Mouse (Mus musculus) heart, embryonic 16.5 days (tissue): ENCODE data around the gene Mtap. TPM values are rescaled to one million over a fixed set of nuclear protein-coding genes. Genes with fewer than 3 reads are reported as not detected.

Source experiments
- ATAC-seq: fragments of 200-750 bp; cut with Nextera tagmentation; replicated peaks from 2 replicates; pipeline ENCODE4 v1.8.0; 2017; ENCODE audit warnings: moderate number of reproducible peaks; ENCODE audit not compliant: insufficient read depth, low FRiP score; ENCODE audit errors: extremely low read depth
- H3K27ac ChIP-seq: fragments of 300-500 bp; sonication (generic); 2 replicates; pipeline ENCODE4 v1.5.1; 2014; ENCODE audit warnings: mild to moderate bottlenecking, low read length, control low read depth, moderate library complexity
- H3K27me3 ChIP-seq: fragments of 300-500 bp; sonication (generic); 2 replicates; pipeline ENCODE4 v1.6.1; 2014; ENCODE audit warnings: low read length, mixed read lengths; ENCODE audit not compliant: control insufficient read depth, insufficient read depth
- H3K36me3 ChIP-seq: fragments of 300-500 bp; sonication (generic); 2 replicates; pipeline ENCODE4 v1.6.1; 2014; ENCODE audit not compliant: control insufficient read depth, insufficient read depth
- H3K4me1 ChIP-seq: fragments of 300-500 bp; sonication (generic); 2 replicates; pipeline ENCODE4 v1.6.1; 2014; ENCODE audit warnings: low read length, mixed read lengths; ENCODE audit not compliant: control insufficient read depth, insufficient read depth
- H3K4me2 ChIP-seq: fragments of 300-500 bp; sonication (generic); 2 replicates; pipeline ENCODE4 v1.6.1; 2014; ENCODE audit warnings: low read depth, mild to moderate bottlenecking, control low read depth, low read length
- H3K4me3 ChIP-seq: fragments of 300-500 bp; sonication (generic); 2 replicates; pipeline ENCODE4 v1.5.1; 2014; ENCODE audit warnings: mild to moderate bottlenecking, control low read depth, low read length
- H3K9ac ChIP-seq: fragments of 300-500 bp; sonication (generic); 2 replicates; pipeline ENCODE4 v1.6.1; 2014; ENCODE audit warnings: low read length, control low read depth
- H3K9me3 ChIP-seq: fragments of 300-500 bp; sonication (generic); replicated peaks from 2 replicates; pipeline ENCODE4 v1.6.1; 2016; ENCODE audit warnings: low read length; ENCODE audit not compliant: control insufficient read depth
- WGBS: fragments of 180-500 bp; shearing (Covaris S2); extraction: QIAGEN DNeasy Blood & Tissue Kit; methylation state at CpG from one replicate; pipeline ENCODE4 v1.1.7; 2014; 5-methylcytosine and 5-hydroxymethylcytosine counted together
- polyA plus RNA-seq: library from polyadenylated mRNA; unstranded; fragments of >200 nt; fragmentation: Nextera tagmentation; extraction: Ambion mirVana; gene quantifications from 2 replicates; pipeline ENCODE4 v1.2.1, GENCODE M21; 2015

The Mtap gene
- polyA plus RNA-seq, 1 experiment from 2014 or later: 61.8 TPM

DNA sequence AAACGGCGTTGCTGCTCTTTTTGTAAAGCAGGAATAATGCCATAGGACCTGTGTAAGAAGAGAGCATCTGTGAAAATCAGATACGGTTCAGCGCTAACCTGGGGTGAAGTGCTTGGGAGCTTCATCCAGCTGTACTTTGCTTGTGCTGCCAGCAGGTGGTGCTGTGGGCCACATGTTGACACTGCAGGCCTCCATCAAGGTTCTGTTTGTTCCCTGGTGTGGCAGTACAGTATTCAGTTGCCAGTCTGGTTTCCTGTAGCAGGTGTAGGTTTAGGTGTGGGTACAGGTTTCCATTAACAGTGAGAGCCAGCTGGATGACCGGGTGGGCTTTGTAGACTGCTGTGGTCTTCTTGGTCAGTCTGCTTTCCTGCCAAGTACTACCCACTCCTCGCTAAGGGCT lies 8.5 kb downstream of the Mtap start:
- Histone ChIP-seq H3K9me3 (no peaks in the 10 kb centered on the region), H3K4me3 (no peak overlapping the region), H3K27me3 (no peaks in the 10 kb centered on the region), H3K4me1 (peaks cover 16% of the 10 kb centered on the region), H3K27ac (no peak overlapping the region), H3K9ac (no peak overlapping the region), H3K4me2 (no peak overlapping the region), H3K36me3 (peaks cover 13% of the 10 kb centered on the region)
- no peak; the same call in 1 of the 2 replicates for ATAC-seq
- WGBS: 44% methylated on average over 6 of the region's 6 CpGs

DNA sequence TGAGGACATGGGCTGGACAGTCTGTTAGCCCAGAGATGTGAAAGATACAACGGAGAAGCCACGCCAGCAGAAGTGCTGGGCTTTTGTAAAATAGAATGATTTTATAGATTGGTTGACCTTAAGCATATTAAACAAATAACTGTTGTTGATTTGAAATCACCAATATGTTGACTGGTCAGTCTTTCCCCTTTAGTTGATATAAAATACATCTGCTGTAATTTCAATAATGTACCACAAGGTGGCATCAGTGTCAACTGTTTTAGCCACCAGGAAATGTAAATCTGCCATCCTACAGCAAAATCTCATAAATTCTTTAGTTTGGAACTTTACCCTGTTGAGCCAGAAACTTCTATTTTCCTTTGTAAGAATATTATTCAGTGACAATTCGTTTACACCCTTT lies 9.4 kb downstream of the Mtap start:
- Histone ChIP-seq H3K4me3 (no peak overlapping the region), H3K4me1 (peaks cover 8% of the 10 kb centered on the region), H3K36me3 (peaks cover 14% of the 10 kb centered on the region), H3K27me3 (no peaks in the 10 kb centered on the region), H3K27ac (no peak overlapping the region), H3K4me2 (no peak overlapping the region), H3K9me3 (no peaks in the 10 kb centered on the region), H3K9ac (no peak overlapping the region)
- ATAC-seq: no peak
- WGBS: 41% methylated on average over 3 of the region's 3 CpGs

DNA sequence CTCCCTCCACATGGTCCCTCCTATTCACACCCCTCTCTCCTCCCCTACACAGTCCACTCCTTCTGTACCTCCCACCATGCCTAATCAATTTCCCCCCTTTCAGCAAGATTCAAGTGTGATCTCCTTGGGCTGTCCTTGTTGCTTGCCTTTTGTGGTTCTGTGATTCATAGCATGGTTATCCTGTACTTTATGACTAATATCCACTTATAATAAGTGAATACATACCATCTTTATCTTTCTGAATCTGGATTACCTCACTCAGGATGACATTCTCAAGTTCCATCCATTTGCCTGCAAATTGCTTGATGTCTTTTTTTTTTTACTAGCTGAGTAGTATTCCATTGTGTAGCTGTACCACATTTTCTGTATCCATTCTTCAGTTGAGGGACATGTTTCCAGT lies 12.3 kb downstream of the Mtap start:
- Histone ChIP-seq H3K4me2 (no peak overlapping the region), H3K9me3 (no peaks in the 10 kb centered on the region), H3K4me1 (no peaks in the 10 kb centered on the region), H3K27me3 (no peaks in the 10 kb centered on the region), H3K9ac (no peak overlapping the region), H3K27ac (no peak overlapping the region), H3K36me3 (peaks cover 18% of the 10 kb centered on the region), H3K4me3 (no peak overlapping the region)
- ATAC-seq: no peak

DNA sequence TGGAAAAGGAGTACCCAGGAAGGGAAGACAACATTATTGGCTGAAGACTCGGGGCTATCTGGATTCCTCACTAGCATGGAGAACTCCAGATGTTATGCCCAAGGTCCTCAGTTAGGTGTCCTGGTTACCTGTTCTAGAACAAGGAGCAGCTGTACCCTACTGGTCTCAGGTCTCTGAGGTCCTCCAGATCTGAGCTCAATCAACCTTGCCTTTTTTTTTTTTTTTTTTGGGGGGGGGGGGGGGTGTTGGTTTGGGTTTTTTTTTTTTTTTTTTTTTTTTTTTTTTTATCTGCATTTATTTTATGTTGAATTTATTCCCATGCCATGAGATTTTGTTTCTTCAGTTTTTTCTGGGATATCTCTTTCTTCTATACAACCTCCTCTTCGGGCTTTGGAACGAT lies 24.5 kb downstream of the Mtap start:
- Histone ChIP-seq H3K27ac (no peak overlapping the region), H3K9me3 (no peaks in the 10 kb centered on the region), H3K4me1 (no peaks in the 10 kb centered on the region), H3K9ac (no peak overlapping the region), H3K27me3 (no peaks in the 10 kb centered on the region), H3K36me3 (peaks cover 35% of the 10 kb centered on the region), H3K4me2 (no peak overlapping the region), H3K4me3 (no peak overlapping the region)
- 94% methylated on average over 3 of the region's 3 CpGs for WGBS
- ATAC-seq: no peak

DNA sequence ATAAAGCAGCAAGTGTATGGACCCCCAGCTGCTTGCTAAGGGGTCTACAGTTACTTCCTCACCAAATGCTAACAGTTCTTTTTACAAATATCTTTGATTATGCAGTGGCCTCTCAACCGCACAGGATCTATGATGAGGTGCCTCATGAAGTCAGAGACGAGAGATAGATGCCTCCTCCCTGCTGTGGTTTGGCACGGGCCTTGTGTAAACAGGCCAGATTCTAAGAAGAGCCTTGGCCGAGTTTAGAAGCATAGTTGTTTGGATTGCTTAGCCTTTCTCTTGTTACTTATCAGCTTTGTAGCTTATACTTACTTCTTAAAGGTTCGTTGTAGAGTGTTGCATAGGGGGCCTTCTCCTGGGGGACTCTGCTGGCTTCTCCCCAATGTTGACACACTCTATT lies 25.6 kb downstream of the Mtap start:
- no peak overlapping the region for H3K9ac ChIP-seq
- no peaks in the 10 kb centered on the region for H3K9me3 ChIP-seq
- no peak overlapping the region for H3K4me3 ChIP-seq
- H3K27ac ChIP-seq: no peak overlapping the region
- no peaks in the 10 kb centered on the region for H3K27me3 ChIP-seq
- ATAC-seq: no peak
- peaks cover 40% of the 10 kb centered on the region for H3K36me3 ChIP-seq
- 63% methylated on average over 5 of the region's 5 CpGs for WGBS
- H3K4me1 ChIP-seq: no peaks in the 10 kb centered on the region
- H3K4me2 ChIP-seq: no peak overlapping the region

DNA sequence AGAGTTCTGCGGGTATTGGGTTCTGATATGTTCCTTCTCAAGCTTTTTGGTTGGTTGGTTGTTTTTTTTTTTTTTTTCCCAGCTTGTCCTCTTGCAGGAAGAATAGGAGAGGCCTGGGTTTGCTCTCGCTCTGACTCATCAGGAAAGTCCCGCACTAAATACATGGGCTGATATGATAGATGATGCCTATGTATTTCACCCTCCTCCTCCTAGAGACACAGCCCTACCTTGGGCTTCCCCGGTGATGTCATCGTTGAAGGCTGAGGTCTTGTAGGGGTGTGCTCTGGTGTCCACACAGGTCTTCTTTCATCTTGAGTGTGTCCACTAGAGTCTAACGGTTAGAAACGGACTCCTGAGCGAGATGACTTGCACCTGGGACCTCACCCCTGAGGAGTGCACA lies 26.7 kb downstream of the Mtap start:
- peaks cover 44% of the 10 kb centered on the region for H3K36me3 ChIP-seq

DNA sequence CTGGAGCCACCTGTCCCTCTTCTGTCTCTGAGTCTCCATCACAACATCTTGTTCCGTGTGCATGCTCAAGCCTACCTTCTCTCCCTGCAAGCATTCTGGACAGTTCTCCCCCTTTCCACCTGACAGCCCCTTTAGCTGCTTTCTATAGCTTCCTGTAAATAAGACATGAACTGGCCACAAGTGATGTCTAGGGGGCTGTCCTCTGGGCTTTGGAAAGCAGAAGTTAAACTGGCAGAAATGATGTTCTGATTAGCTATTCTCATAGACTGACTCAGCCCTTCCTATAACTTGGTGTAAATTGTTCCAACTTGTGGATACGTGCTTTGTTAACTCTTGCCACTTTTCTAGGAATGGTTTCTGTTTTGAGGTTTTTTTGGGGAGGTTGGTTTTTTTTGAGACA lies 27.8 kb downstream of the Mtap start:
- no peak overlapping the region for H3K9ac ChIP-seq
- no peak overlapping the region for H3K27ac ChIP-seq
- 84% methylated on average over 2 of the region's 2 CpGs for WGBS
- peaks cover 49% of the 10 kb centered on the region for H3K36me3 ChIP-seq
- H3K9me3 ChIP-seq: no peaks in the 10 kb centered on the region
- H3K4me2 ChIP-seq: no peak overlapping the region
- no peaks in the 10 kb centered on the region for H3K4me1 ChIP-seq
- ATAC-seq: no peak
- H3K4me3 ChIP-seq: no peak overlapping the region
- no peaks in the 10 kb centered on the region for H3K27me3 ChIP-seq

More for the DNA sequence above, 26.7 kb downstream of the Mtap start:
- Histone ChIP-seq H3K4me3 (no peak overlapping the region), H3K27ac (no peak overlapping the region), H3K27me3 (no peaks in the 10 kb centered on the region), H3K4me2 (no peak overlapping the region), H3K9me3 (no peaks in the 10 kb centered on the region), H3K9ac (no peak overlapping the region), H3K4me1 (no peaks in the 10 kb centered on the region)
- ATAC-seq: no peak
- WGBS: 96% methylated on average over 8 of the region's 8 CpGs

DNA sequence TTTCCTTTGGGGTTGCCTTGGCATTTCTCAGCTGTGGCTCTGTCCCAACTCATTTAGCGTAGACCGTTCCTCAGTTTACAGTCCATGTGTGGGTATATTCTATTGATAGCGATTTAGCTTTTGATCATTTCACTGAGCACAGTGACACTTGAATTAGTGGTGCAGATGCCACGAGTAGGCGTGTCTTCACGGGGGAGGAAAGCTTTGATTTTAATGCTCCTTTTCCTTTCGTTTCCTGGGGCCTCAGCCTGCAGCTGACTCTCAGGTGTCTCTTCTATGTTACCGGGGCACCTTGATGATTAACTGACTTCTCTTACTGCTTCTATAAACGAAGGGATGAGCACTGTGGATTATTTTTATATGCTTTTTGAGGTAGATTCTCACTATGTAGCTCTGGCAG lies 32.0 kb downstream of the Mtap start:
- H3K27ac ChIP-seq: no peak overlapping the region
- no peak overlapping the region for H3K9ac ChIP-seq
- no peak overlapping the region for H3K4me3 ChIP-seq
- H3K4me1 ChIP-seq: no peaks in the 10 kb centered on the region
- WGBS: 93% methylated on average over 9 of the region's 9 CpGs
- H3K4me2 ChIP-seq: no peak overlapping the region
- H3K9me3 ChIP-seq: no peaks in the 10 kb centered on the region
- H3K27me3 ChIP-seq: no peaks in the 10 kb centered on the region
- peaks cover 57% of the 10 kb centered on the region for H3K36me3 ChIP-seq
- no peak for ATAC-seq

DNA sequence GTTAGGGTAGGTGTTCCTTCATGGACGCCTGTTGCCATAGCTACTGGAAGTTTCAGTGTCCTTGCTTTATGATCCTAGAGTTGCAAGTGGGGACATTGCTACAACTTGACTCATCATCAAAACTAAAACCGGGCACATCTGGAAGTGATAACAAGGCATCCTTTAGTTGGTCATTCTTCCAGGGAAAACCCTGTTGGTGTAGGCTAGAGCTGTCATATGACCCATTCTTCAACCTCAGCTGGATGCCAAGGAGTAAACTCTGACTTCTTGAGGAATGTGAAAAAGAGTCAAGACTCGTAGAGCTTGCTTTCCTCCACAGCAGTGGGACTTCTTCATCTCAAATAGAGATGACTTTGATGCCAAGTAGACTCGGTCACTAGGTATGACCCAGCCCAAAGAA lies 32.8 kb downstream of the Mtap start:
- no peak for ATAC-seq
- 83% methylated on average over 4 of the region's 4 CpGs for WGBS
- no peak overlapping the region for H3K4me3 ChIP-seq
- no peak overlapping the region for H3K9ac ChIP-seq
- H3K27me3 ChIP-seq: no peaks in the 10 kb centered on the region
- H3K27ac ChIP-seq: no peak overlapping the region
- no peak overlapping the region for H3K4me2 ChIP-seq
- H3K9me3 ChIP-seq: no peaks in the 10 kb centered on the region
- peaks cover 56% of the 10 kb centered on the region for H3K36me3 ChIP-seq
- no peaks in the 10 kb centered on the region for H3K4me1 ChIP-seq

DNA sequence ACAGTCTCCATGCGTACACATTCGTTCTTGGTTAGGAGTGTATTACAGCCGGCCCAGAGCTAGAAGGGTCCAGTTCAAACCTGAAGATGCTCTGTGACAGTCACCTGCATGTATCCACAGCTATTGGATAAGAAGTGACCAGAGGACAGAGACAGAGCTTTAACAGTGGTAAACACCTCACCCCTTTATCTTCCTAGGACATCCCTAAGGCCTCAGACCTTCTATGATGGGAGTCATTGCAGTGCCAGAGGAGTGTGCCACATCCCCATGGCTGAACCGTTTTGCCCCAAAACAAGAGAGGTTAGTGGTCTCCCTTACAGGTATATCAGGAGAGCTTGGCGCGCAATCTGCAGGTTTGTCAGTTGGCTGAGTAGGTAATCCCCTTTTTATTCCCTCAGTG lies 34.0 kb downstream of the Mtap start:
- H3K4me3 ChIP-seq: no peak overlapping the region
- H3K27me3 ChIP-seq: no peaks in the 10 kb centered on the region
- no peak overlapping the region for H3K27ac ChIP-seq
- WGBS: 91% methylated on average over 6 of the region's 6 CpGs
- no peak overlapping the region for H3K9ac ChIP-seq
- ATAC-seq: no peak
- H3K9me3 ChIP-seq: no peaks in the 10 kb centered on the region
- peaks cover 59% of the 10 kb centered on the region for H3K36me3 ChIP-seq
- no peak overlapping the region for H3K4me2 ChIP-seq
- H3K4me1 ChIP-seq: no peaks in the 10 kb centered on the region
